Mouse (Mus musculus) embryonic fibroblast, embryonic 13.5 days (primary cell): ENCODE results near the gene Morn5.

ENCODE experiments used
- CTCF ChIP-seq: IDR thresholded peaks from 2 replicates; pipeline ENCODE4 v1.5.1; 2011; ENCODE audit warnings: mild to moderate bottlenecking, control low read depth, low read length, moderate library complexity, borderline replicate concordance; ENCODE audit not compliant: insufficient read depth
- POLR2A ChIP-seq: IDR thresholded peaks from 2 replicates; pipeline ENCODE4 v1.6.1; 2011; ENCODE audit warnings: low read depth, mild to moderate bottlenecking, control low read depth, low read length, moderate library complexity

GRCm38 (mm10) chr2:36032884-36033283 is 16.4 kb upstream of the Morn5 start:
- no peak for TF ChIP-seq CTCF
- TF ChIP-seq POLR2A = no peak
